Mouse (Mus musculus) liver, adult (tissue): ENCODE results near the gene Pdss1.

Experiments used
- GATA4 ChIP-seq: IDR thresholded peaks from 2 replicates; pipeline ENCODE4 v1.6.1; 2014; ENCODE audit warnings: mild to moderate bottlenecking, low read length; ENCODE audit not compliant: insufficient replicate concordance

Gene Pdss1

GRCm38 (mm10) chr2:22895282-22896273, at the start of gene Pdss1:
Pdss1 (plus strand) TSS chr2:22895522.
- TF ChIP-seq GATA4: peak; percentile 81; the same call in 1 of the 2 replicates

DNA sequence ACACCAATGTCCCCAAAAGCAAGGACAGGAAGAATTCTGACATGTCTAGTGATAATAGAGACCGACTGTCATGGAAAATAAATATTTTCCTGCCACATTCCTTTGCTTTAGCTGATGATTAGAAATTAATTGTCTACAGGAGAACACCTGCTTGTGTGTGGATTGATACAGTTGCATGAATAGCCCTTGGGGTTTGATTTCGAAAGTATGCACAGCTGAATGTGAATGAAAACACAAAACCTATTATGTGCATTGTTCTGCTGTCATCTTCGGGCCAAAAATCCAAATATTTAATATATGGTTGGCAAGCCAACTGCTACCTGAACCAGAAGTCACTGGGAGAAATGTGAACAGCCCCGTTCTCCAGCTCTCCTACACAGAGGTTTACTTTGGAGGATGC, 43.4 kb upstream of the Pdss1 start:
- TF ChIP-seq GATA4: no peak

- TF ChIP-seq GATA4: no peak
Observed at GRCm38 (mm10) chr2:22857501-22857900, 37.8 kb upstream of the Pdss1 start.

DNA sequence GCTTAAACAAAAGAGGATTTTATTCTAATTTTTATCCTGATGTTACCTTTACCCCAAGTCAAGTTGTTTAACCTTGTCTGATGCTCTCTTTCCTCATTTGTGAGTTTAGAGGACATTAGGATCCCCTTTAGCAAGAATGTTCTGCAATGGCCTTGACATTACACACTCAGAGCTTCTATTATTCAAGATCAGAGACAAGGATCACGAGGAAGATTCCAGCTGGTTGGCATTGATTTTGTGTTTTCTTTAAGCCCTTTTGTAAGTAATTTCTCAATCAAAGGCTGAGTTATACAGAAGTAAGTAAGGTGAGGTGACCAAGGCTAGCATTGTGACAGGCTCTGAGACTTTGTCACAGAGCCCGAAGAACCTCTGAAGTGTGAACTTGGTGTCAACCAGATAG, 33.1 kb upstream of the Pdss1 start:
- no peak for TF ChIP-seq GATA4

DNA sequence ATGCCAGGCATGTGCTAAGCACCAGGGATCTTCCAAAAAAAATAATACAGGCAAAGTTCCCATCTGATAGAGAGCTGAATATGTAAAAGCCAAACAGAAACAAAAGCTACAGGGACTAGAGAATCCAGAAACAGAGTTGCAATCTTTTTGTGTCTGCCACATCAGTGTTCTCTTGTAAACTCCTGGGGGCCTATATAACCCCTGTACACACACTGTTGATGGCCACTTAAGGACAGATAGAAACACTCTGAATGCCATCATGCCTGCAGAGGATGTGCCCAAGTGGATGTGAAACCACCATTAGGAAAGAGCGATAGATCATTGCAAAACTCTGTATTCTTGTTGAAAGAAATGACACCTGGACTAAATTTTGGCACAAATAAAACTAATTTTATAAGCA, 29.5 kb upstream of the Pdss1 start:
- no peak for TF ChIP-seq GATA4

DNA sequence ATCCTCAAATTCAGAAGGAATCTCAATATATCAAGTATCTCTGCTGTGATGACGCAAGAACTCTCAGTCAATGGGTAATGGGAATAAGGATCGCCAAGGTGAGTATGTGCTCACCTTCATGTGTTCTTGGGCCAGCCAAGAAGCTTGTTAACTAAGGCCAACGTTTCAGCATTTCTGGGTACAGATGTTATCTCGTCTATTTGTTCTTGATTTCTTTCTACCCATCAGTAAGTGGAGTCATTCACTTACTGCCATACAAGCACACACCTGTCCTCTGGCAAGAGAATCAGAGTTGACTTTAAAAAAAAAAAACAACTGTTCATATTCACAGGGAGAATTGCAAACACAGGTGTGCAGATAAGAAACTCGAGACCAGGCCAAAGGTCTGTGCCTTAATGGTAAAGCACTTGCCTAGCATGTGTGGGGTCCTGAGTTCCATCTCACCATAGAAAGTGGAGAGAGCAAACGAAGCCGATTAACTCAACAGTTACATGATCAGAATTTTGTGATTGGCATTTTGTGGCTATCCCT, 28.4 kb upstream of the Pdss1 start:
- no peak for TF ChIP-seq GATA4

- TF ChIP-seq GATA4: no peak
Observed at GRCm38 (mm10) chr2:22873159-22873558, 22.2 kb upstream of the Pdss1 start.

GRCm38 (mm10) chr2:22874628-22875027, 20.7 kb upstream of the Pdss1 start:
- no peak for TF ChIP-seq GATA4

GRCm38 (mm10) chr2:22876614-22877013, 18.7 kb upstream of the Pdss1 start:
- TF ChIP-seq GATA4: no peak

DNA sequence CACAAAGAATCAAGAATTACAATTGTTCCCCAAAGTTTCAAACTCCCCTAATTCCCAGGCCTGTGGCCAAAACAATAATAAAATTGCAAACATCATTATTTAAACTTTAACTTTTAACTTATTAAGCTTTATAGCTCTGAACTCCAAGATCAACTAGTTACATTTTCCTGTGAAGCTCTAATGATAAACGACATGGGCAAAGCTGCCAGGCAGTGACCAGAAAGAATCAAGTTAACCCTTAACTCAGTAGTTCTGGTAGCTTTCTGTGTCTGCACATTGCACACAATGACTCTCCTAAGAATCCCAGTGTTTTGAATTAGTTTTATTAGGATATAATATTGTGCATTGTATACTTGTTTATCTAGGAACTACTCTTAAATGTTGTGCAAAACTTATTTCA, 16.5 kb upstream of the Pdss1 start:
- no peak for TF ChIP-seq GATA4

GRCm38 (mm10) chr2:22894932-22895281, 415 bp upstream of the Pdss1 start:
- no peak for TF ChIP-seq GATA4

- no peak for TF ChIP-seq GATA4
Observed at GRCm38 (mm10) chr2:22903947-22904346, 8.6 kb downstream of the Pdss1 start.

DNA sequence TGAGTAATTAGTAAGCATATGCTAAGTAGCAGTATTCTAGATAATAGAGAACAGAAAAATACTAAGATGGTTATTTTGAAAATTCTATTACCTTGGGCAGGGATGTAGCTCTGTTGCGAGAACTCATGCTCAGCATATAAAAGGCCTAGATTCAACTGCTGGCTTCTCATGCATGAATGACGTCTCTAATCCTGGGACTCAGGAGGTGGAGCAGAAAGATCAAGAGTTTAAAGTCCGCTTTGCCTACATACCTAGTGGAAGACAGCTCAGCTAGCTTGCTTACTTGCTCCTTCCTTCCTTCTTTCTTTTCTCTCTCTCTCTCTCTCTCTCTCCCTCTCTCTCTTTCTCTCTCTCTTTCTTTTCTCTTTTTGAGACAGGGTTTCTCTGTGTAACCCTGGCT, 19.1 kb downstream of the Pdss1 start:
- no peak for TF ChIP-seq GATA4

- no peak for TF ChIP-seq GATA4
Observed at GRCm38 (mm10) chr2:22918651-22919050, 23.3 kb downstream of the Pdss1 start.

- no peak for TF ChIP-seq GATA4
Observed at GRCm38 (mm10) chr2:22928259-22928658, 32.9 kb downstream of the Pdss1 start.

DNA sequence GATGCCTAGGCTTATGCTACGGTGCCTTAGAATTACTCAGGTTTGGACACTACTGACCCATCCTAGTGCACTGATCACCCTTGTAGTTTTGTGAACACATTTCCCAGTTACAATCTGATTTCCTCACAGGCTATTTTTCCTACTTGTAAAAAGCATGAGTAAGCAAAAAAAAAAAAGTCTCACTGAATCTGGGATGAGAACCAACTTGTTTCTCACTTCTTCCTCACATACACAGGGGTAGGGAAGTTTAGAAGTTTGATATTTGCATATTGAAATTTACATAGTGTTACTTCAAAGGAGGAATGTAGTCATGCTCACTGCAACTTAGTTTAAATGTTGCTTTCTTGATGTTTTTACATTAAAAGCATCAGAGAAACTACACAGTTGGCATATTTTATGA, 38.2 kb downstream of the Pdss1 start:
- TF ChIP-seq GATA4: no peak

DNA sequence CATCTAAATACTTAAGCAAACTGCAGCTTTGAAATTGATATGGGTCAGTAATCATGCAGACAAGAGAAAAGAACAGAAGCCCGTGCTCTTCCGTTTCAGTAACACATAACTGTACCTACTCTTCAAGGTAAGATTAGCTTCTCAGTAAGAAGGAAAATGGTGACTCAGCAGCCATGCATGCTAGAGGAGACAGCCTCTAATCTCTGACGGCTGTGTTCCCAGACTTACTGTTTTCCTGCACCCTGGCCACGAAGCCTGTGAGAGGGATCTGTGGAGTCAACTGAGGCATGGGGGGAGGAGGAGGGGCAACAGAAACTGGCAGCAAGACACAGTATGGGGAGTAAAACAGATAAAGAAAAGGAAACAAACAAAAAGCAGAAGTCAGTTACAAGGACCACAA, 54.6 kb downstream of the Pdss1 start:
- TF ChIP-seq GATA4: no peak

DNA sequence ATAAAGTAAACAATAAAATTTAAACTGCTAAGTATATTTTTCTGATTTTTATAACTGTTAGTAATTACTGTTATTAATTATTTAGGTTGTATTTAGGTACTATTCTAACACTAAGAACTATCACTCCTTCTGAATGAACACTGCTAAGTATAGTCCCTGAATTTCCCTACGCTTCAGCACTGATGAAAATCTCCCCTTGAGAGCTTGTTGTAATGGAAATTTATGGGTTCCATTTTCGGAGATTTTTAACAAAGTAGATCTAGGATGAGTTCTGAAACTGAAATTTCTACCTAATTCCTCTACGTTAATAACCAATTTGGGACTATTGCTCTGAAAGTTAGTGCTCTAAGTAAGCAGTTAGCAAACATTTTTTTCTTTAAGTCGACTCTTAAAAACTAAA, 59.0 kb downstream of the Pdss1 start:
- no peak for TF ChIP-seq GATA4
